Mouse (Mus musculus): ENCODE results near the gene Cacng4. TPM values are rescaled to one million over a fixed set of nuclear protein-coding genes. Genes with fewer than 3 reads are reported as not detected.

Cacng4 gene
- 10 to 100 TPM in 1 of 2 experiments, 1 to 10 TPM in 1; 8.9 to 12.1 TPM for total RNA-seq (2021)
- long read RNA-seq, experiment 1, transcript Cacng4-201 (4 exons, 3,500 nt): major isoform, 7 of 9 reads
- long read RNA-seq, experiment 1, partial matches to known transcripts: 0 of 9 reads
- long read RNA-seq, experiment 1, other reads (novel, unspliced or antisense): 2 of 9 reads
- long read RNA-seq, experiment 2, transcript Cacng4-201 (4 exons, 3,500 nt): major isoform, 17 of 20 reads
- long read RNA-seq, experiment 2, partial matches to known transcripts: 0 of 20 reads
- long read RNA-seq, experiment 2, other reads (novel, unspliced or antisense): 1 of 20 reads

GRCm38 (mm10) chr11:107794547-107795269 lies at the start of gene Cacng4:
Gene Cacng4 (minus strand): TSS chr11:107794557.
- DNase-seq (ENCODE audit: low spot score in 2 of 2): no peak

DNA sequence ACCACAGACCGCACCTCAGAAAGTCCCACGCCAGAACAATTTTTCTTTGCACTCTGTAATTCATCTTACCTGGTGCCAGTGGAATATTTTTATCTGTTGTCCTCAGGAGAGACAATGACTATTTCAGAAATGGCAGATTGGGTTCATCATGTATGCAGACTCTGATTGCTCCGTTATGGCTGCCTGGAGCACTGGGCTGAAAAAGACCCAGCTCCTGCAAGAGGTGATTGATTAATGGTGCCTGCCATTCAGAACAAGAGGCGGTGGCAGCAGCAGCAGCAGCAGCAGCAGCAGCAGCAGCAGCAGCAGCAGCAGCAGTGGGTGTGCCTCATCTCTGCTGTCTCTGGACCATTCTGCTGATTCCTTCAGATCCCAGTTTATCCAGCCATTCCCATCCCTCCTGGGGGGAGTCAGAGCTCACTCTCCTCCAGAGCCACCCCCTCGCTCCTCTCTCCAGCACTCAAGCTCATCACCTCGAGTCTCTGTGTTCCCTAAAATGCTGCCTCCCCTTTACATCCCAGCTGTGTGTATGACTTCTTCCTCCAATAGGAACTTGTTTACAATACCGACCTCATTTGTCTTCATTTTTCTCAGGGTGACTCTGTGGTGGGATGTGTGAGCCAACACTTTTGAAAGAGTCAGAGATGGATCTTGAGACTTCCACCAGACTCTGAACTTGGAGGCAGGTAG lies 39.1 kb upstream of the Cacng4 start:
- no peak for DNase-seq (ENCODE audit: low spot score in 2 of 2)

GRCm38 (mm10) chr11:107817196-107817595 lies 22.8 kb upstream of the Cacng4 start:
- no peak for DNase-seq (ENCODE audit: low spot score in 2 of 2)

GRCm38 (mm10) chr11:107812941-107813648 lies 18.7 kb upstream of the Cacng4 start:
- no peak for DNase-seq (ENCODE audit: low spot score in 2 of 2)

DNA sequence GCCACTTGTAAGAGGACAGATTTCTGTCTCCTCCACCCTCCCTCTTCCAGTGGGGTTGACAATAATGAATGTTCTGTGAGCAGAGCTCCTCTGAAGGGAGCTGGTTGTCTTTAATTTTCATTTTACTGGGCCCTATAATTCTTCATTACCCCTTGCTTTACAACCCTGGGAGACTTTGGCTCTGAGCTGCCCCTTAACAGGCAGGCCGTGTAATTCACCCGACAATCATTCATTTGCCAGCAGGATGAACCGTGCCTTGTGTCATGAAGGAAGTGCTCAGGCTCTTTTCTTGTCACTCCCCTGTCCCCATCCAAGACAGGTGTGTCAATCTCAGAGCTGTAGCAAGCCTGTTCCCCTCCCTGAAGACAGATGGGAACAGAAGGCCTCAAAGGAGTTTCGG lies 18.1 kb upstream of the Cacng4 start:
- DNase-seq (ENCODE audit: low spot score in 2 of 2): no peak

DNA sequence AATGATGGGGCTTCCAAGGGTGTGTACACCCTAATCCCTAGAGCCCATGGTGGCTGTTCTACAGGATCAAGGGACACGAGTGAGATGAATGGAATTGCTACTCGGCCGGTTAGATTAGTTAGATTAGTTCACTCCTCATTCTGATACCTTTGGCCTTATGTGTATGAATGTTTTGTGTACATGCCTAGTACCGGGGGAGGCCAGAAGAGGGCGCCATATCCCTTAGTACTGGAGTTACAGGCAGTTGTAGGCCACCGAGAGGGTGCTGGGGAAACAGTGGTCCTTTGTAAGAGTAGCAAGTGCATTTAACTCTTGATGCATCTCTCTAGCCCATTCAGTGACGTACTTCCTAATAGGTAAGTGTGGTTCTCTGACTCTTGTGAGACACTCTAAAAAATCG lies 14.2 kb upstream of the Cacng4 start:
- no peak for DNase-seq (ENCODE audit: low spot score in 2 of 2)

DNA sequence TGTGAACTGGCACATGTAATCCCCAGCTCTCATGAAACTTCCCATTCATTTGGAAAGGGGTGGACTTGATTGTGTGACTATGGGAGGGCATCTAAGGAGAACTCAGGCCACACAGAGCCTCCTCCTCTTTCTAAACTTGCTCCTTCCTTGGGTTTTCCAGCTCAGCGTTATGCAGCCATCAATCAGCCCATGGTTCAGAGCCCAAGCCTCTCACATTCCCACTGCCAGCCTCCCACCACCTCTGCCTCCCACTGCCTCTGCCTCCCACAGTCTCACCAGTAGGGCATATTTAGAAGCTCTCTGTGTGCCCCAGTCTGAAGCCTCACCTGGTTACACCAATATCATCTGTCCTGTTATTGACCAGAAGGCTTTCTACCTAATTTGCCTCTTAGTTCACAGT lies 11.7 kb upstream of the Cacng4 start:
- no peak for DNase-seq (ENCODE audit: low spot score in 2 of 2)

DNA sequence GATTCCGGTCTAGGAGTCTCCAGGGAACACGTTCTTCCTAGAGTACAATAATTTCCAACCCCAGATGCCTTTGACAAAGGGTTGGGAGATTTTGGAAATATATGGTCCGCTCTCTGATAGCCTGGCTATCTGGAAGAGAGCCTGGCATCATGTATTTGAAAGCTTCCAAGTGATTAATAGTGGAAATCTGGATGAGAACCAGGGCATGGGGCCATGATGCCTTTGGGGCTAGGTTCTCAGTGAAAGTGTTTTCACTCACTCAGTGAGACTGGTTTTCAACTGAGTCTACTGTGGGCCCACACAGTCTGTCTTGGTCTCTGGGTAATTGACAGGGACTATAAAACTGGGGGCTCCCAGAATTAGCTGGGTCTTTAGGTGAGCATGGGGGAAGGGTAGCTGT lies 7.6 kb upstream of the Cacng4 start:
- no peak for DNase-seq (ENCODE audit: low spot score in 2 of 2)

GRCm38 (mm10) chr11:107799331-107799730 lies 5.0 kb upstream of the Cacng4 start:
- DNase-seq (ENCODE audit: low spot score in 2 of 2): no peak

GRCm38 (mm10) chr11:107796346-107796745 lies 2.0 kb upstream of the Cacng4 start:
- DNase-seq (ENCODE audit: low spot score in 2 of 2): no peak

GRCm38 (mm10) chr11:107795384-107796035 lies 1.2 kb upstream of the Cacng4 start:
- DNase-seq (ENCODE audit: low spot score in 2 of 2): no peak

DNA sequence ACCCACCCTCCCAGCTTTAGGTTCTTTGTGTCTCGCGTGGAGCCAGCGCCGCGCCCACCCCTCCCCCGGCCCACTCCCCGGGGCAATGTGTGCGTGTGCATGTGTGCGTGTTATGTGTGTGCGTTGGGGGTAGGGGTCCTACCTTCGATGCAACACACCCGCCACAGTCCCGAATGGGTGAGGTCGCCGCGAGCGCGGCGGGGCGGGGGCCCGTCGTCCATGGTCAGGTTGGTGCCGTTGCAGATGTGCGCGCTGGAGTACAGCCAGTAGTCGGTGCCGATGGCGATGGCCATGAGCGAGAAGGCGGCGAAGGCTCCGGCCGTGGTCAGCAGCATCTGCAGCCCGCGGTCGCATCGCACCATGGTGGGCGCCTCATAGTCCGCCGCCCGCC lies 259 bp downstream of the Cacng4 start:
- DNase-seq (ENCODE audit: low spot score in 2 of 2): no peak

GRCm38 (mm10) chr11:107793200-107794102 lies 906 bp downstream of the Cacng4 start:
- DNase-seq (ENCODE audit: low spot score in 2 of 2): no peak

- no peak for DNase-seq (ENCODE audit: low spot score in 2 of 2)
These were observed 2.2 kb downstream of the Cacng4 start for GRCm38 (mm10) chr11:107792136-107792535.

- no peak for DNase-seq (ENCODE audit: low spot score in 2 of 2)
These were observed 8.6 kb downstream of the Cacng4 start for GRCm38 (mm10) chr11:107785761-107786160.

GRCm38 (mm10) chr11:107785288-107785687 lies 9.1 kb downstream of the Cacng4 start:
- DNase-seq (ENCODE audit: low spot score in 2 of 2): no peak

GRCm38 (mm10) chr11:107783861-107784754 lies 10.2 kb downstream of the Cacng4 start:
- DNase-seq (ENCODE audit: low spot score in 2 of 2): no peak

DNA sequence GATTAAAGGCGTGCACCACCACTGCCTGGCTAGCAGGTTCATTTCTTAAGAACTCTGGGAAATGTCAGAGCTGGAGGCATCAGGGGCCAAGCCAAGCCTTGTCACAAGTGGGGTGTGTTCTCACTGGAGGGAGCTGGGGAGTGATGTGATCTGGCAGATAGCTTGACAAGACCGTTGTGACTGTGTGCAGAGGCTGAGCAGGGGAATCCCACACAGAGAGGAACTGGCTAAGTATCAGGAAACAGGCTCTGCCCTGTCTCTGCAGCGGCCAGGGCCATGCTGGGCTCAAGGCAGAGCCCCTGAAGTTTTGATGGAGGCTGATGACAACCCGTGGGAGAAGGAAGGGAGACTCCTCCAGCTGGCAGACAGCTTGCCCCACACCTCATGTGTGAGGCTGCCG lies 11.8 kb downstream of the Cacng4 start:
- no peak for DNase-seq (ENCODE audit: low spot score in 2 of 2)

- DNase-seq (ENCODE audit: low spot score in 2 of 2): no peak
These were observed 15.5 kb downstream of the Cacng4 start for GRCm38 (mm10) chr11:107778859-107779258.

Measured in adrenal gland, postnatal 4 days (tissue).